Mouse (Mus musculus) spleen, adult 2 months (tissue): ENCODE results near the gene Sumo1. TPM values are rescaled to one million over a fixed set of nuclear protein-coding genes. Genes with fewer than 3 reads are reported as not detected.

Experiments used
- DNase-seq, 2 experiments: peaks; one replicate each; pipeline versions ENCODE4 v3.0.0 to v3.0.0-alpha.2; 2012 to 2021; ENCODE audit warnings: low spot score in 2 of 2, low read depth in 1 of 2
- H3K27ac ChIP-seq: fragments of 200-500 bp; 2 replicates; pipeline ENCODE4 v1.5.1; 2012; ENCODE audit warnings: low read length, inconsistent platforms; ENCODE audit not compliant: insufficient read depth
- H3K27me3 ChIP-seq: fragments of 200-500 bp; 2 replicates; pipeline ENCODE4 v1.6.1; 2012; ENCODE audit warnings: mild to moderate bottlenecking, moderate library complexity, low read length, inconsistent platforms; ENCODE audit not compliant: control insufficient read depth, insufficient read depth
- H3K36me3 ChIP-seq: fragments of 200-500 bp; 2 replicates; pipeline ENCODE4 v1.6.1; 2012; ENCODE audit warnings: mild to moderate bottlenecking, low read length, inconsistent platforms; ENCODE audit not compliant: control insufficient read depth, insufficient read depth
- H3K4me1 ChIP-seq: fragments of 200-500 bp; 2 replicates; pipeline ENCODE4 v1.6.1; 2011; ENCODE audit warnings: inconsistent platforms; ENCODE audit not compliant: control insufficient read depth, insufficient read depth, insufficient read length
- H3K4me3 ChIP-seq: fragments of 200-500 bp; 2 replicates; pipeline ENCODE4 v1.5.1; 2011; ENCODE audit warnings: mild to moderate bottlenecking, inconsistent platforms; ENCODE audit not compliant: insufficient read depth, insufficient read length; ENCODE audit errors: extremely low read depth
- CTCF ChIP-seq: fragments of 200-500 bp; IDR thresholded peaks from 2 replicates; pipeline ENCODE4 v1.5.1; 2011; ENCODE audit warnings: mild to moderate bottlenecking, inconsistent platforms; ENCODE audit not compliant: insufficient read depth, insufficient read length, insufficient replicate concordance; ENCODE audit errors: extremely low read depth
- POLR2A ChIP-seq: fragments of 200-500 bp; IDR thresholded peaks from 2 replicates; pipeline ENCODE4 v1.6.1; 2011; ENCODE audit warnings: low read depth, low read length, inconsistent platforms
- WGBS: fragments of 180-500 bp; shearing (Covaris S2); methylation state at CpG from one replicate; pipeline ENCODE4 v1.1.7; 2018; 5-methylcytosine and 5-hydroxymethylcytosine counted together
- polyA plus RNA-seq: library from polyadenylated mRNA; depleted of rRNA; stranded (reverse); fragments of >200 nt; gene quantifications from 2 replicates; pipeline ENCODE4 v1.2.3, GENCODE M21; 2012

Gene Sumo1
- polyA plus RNA-seq, 1 experiment, result 7.2 TPM

DNA sequence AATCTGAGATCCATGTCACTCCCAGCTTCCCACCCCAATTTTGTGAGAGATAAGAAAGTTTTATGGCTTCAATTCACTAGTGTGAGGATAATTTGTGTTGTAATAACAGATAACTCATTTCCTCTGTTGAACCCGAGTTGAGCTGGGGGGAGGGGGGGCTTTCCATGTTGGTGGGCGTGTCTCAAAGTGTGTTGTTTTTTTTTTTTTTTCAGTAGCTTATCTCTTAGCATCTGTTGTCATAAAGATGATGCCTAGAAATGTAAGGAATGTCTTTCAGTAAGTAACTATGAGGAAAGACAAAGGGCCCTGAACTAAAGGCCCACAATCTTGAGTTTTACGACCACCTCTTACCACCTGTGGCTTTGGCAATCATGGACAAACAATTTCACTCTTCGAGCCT is 99.9 kb downstream of the Sumo1 start:
- H3K27me3 ChIP-seq, result no peaks in the 10 kb centered on the region
- 71% methylated on average over 4 of the region's 4 CpGs for WGBS
- no peak for DNase-seq
- H3K36me3 ChIP-seq, result no peaks in the 10 kb centered on the region
- H3K4me3 ChIP-seq, result no peak overlapping the region
- H3K4me1 ChIP-seq, result no peaks in the 10 kb centered on the region
- H3K27ac ChIP-seq, result no peak overlapping the region
- no peak for TF ChIP-seq CTCF

DNA sequence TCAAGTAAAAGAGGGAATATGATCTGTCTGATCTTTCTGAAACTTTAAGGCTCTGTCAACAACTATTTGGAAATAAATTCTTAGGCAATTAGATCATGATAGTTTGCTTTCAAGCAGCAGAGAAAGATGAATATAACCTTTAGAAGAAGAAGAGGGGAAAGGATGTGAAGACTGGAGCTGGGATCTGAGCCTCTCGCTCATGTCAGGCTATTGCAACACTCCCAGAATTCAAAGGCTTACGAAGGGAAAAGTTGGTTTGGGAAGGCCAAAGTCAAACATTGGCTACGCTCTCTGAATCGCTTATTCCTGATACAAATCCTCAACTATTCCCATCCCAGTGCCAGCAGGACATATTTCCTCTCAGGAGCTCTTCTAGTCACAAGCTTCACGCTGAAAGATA is 101.3 kb downstream of the Sumo1 start:
- no peak overlapping the region for H3K4me3 ChIP-seq
- no peaks in the 10 kb centered on the region for H3K27me3 ChIP-seq
- no peaks in the 10 kb centered on the region for H3K4me1 ChIP-seq
- WGBS, result 91% methylated on average over 5 of the region's 5 CpGs
- no peak overlapping the region for H3K27ac ChIP-seq
- DNase-seq, result no peak
- no peaks in the 10 kb centered on the region for H3K36me3 ChIP-seq
- TF ChIP-seq CTCF, result no peak
- TF ChIP-seq POLR2A, result no peak

DNA sequence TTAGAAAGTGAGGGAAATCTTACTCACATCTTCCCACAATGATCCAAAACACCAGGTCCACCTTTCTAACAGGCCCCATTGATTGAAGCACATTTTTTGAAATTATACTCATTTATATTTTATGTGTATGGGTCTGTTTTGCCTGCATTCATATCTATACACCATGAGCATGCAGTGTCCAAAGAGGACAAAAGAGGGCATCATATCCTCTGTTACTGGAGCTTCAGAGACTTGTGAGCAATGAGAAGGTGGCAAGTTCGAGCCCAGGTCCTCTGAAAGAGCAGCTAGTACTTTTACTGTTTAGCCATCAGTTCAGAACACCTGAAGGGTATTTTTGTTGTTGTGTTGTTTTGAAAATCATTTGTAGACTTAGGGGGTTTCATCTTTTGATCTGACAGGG is 102.4 kb downstream of the Sumo1 start:
- Histone ChIP-seq H3K4me3 (no peak overlapping the region), H3K36me3 (no peaks in the 10 kb centered on the region), H3K27ac (no peak overlapping the region), H3K4me1 (no peaks in the 10 kb centered on the region), H3K27me3 (no peaks in the 10 kb centered on the region)
- TF ChIP-seq POLR2A (no peak), CTCF (no peak)
- 80% methylated on average over 1 of the region's 1 CpGs for WGBS
- DNase-seq, result no peak

DNA sequence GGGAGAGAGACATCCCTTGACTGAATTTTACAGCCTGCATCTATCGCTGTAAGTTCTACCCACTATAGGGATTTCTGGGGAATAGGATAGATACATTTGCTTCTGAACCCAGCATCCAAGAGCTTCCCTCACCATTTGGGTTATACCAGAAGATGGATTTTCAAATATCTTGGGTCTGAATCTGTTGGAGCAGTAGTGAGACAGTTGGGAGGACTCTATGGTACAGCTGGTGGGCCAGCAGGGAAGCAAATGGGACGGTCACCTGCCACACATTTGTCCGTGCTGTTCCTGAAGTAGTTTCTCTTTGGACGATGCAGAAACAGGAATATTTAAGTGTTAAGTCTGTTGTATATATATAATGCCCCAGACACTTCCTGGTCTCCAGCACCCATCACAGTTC is 103.1 kb downstream of the Sumo1 start:
- Histone ChIP-seq H3K4me1 (no peaks in the 10 kb centered on the region), H3K4me3 (no peak overlapping the region), H3K27ac (no peak overlapping the region), H3K36me3 (no peaks in the 10 kb centered on the region), H3K27me3 (no peaks in the 10 kb centered on the region)
- TF ChIP-seq POLR2A (no peak), CTCF (no peak)
- no peak for DNase-seq
- WGBS, result 88% methylated on average over 4 of the region's 4 CpGs

DNA sequence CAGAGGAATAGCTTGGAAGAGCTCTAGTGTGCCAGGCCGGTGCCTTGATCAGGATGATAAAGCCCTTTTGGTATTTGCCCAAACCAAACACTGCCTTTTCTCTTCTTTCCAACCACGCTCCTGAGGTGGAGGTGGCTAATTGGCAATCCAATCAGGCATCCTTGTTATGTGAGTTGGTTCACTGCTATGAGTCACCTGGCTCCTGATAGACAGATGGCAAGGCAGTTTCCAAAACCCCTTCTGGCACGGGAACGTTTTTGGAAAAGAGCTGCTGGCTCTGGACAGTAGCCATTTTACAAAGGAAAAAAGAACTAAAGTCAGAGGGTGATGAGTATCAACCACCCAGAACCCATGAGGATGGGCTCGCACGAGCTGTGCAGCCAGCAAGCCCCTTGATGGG is 103.7 kb downstream of the Sumo1 start:
- 89% methylated on average over 6 of the region's 6 CpGs for WGBS
- no peak for TF ChIP-seq CTCF
- TF ChIP-seq POLR2A, result no peak
- H3K27me3 ChIP-seq, result no peaks in the 10 kb centered on the region
- no peaks in the 10 kb centered on the region for H3K36me3 ChIP-seq
- H3K27ac ChIP-seq, result no peak overlapping the region
- H3K4me1 ChIP-seq, result no peaks in the 10 kb centered on the region
- no peak overlapping the region for H3K4me3 ChIP-seq
- no peak for DNase-seq

DNA sequence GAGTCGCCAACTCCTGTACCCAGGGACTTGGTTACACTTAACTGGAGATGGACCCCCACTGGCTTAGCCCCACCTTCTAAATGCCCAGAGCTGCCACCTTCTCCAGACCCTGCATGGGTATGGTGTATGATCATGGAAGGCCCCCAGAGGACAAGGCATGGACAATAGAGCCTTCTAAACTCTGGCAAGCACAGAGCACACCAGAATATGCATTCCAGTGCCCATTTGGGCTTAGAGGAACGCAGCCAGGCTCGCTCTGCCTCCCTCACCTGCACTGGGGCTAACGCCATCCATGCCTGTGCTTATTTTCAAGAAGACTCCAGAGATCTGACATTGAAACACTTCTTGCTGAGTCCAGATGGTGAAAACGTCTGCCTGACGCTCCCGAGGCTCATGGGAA is 104.4 kb downstream of the Sumo1 start:
- DNase-seq, result no peak
- H3K36me3 ChIP-seq, result no peaks in the 10 kb centered on the region
- TF ChIP-seq POLR2A (no peak), CTCF (no peak)
- H3K27ac ChIP-seq, result no peak overlapping the region
- WGBS, result 84% methylated on average over 7 of the region's 7 CpGs
- no peaks in the 10 kb centered on the region for H3K27me3 ChIP-seq
- H3K4me1 ChIP-seq, result no peaks in the 10 kb centered on the region
- no peak overlapping the region for H3K4me3 ChIP-seq

DNA sequence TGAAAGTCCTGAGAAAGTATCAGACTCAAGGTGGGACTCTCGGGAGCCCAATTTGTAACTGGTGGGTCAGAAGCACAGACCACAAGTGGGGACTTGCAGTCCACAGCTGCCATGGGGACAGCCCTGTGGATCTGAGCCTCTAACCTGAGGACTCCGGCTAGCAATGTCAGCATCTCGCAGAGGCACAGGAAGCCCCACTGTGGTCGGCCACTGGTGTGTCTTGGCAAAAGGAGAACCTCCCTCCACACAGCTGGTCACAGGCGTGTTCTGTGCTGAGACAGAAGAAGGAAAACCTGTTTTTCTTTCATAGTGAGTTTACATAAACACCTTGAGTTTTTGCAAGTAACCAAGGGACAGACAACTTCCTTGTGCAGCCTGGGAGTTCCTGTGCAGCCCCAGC is 104.8 kb downstream of the Sumo1 start:
- Histone ChIP-seq H3K4me3 (no peak overlapping the region), H3K4me1 (no peaks in the 10 kb centered on the region), H3K36me3 (no peaks in the 10 kb centered on the region), H3K27me3 (no peaks in the 10 kb centered on the region), H3K27ac (no peak overlapping the region)
- no peak for TF ChIP-seq POLR2A
- TF ChIP-seq CTCF, result no peak
- 22% methylated on average over 5 of the region's 5 CpGs for WGBS
- DNase-seq, result no peak
